Mouse (Mus musculus) A20 (cell line): ENCODE measurements around the gene Tmem136.

ENCODE experiments used
- DNase-seq: peaks from one replicate; pipeline ENCODE4 v3.0.0-alpha.2; 2011; ENCODE audit warnings: low read depth, low spot score

Gene Tmem136

DNA sequence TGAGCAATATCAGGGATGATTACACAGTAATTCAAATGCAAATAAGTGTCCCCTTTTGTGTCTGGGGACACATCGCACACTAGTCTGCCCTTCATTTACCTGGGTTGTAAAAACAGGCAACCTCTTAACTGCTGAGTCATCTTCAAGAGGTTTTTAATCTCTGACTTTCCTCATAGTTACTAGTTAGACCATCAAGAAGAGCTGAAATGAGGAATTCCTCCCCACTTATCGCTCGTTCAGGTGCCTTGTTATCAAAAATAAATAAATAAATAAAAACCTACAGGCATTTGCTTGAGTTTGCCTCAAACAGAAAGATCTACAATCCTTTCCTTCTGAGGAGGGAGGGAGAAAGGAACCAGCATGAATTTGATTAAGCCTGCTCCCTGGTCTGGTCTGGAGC, 7.6 kb downstream of the Tmem136 start:
- no peak for DNase-seq

DNA sequence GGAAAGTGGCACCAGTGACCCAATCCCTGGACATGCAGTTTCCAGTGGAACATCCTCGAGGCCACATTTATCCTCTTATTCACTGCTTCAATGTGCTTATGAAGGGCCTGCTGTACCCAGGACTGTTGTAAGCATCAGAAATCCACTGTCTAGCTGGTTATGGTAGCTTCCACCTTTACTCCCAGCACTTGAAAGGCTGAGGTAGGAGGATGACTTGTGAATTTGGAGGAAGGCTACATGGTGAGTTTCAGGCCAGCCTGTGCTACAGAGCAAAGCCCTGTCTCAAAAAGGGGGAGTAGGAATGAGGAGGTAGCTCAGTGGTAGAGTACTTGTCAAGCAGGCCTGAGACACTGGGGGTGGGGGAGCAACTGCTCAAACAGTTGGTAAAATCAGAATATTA, 8.3 kb downstream of the Tmem136 start:
- no peak for DNase-seq

DNA sequence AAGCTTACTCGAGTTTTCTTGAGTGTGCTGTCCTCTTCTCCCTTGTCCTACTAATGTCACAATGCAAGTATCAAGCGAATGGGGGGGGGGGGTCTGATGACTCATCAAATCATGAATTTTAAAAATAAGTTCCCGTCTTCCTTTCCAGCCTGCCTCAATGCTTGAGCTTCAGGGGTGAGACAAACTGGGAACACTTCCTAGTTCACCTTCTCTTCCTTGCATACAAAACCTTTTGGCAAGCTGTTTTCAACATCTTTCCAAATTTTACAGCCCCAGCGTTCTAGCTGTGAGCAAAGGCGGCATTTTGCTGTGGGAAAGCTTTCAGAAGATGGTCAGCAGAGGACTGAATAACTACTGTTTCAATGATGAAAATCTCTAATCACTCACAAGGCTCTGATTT, 8.8 kb downstream of the Tmem136 start:
- DNase-seq: no peak

- DNase-seq: peak; percentile 42
Measured at GRCm38 (mm10) chr9:43107187-43107517, 9.2 kb downstream of the Tmem136 start, which contains the start of gene Arhgef12. Arhgef12 (minus strand) TSS chr9:43107239.

- peak; percentile 75 for DNase-seq
Measured at GRCm38 (mm10) chr9:43106426-43107186, 9.8 kb downstream of the Tmem136 start.

- peak; percentile 89 for DNase-seq
Measured at GRCm38 (mm10) chr9:43105664-43106361, 10.6 kb downstream of the Tmem136 start.

GRCm38 (mm10) chr9:43104873-43105663, 11.3 kb downstream of the Tmem136 start:
- DNase-seq: peak; percentile 71

- DNase-seq: no peak
Measured at GRCm38 (mm10) chr9:43104526-43104872, 11.9 kb downstream of the Tmem136 start.

DNA sequence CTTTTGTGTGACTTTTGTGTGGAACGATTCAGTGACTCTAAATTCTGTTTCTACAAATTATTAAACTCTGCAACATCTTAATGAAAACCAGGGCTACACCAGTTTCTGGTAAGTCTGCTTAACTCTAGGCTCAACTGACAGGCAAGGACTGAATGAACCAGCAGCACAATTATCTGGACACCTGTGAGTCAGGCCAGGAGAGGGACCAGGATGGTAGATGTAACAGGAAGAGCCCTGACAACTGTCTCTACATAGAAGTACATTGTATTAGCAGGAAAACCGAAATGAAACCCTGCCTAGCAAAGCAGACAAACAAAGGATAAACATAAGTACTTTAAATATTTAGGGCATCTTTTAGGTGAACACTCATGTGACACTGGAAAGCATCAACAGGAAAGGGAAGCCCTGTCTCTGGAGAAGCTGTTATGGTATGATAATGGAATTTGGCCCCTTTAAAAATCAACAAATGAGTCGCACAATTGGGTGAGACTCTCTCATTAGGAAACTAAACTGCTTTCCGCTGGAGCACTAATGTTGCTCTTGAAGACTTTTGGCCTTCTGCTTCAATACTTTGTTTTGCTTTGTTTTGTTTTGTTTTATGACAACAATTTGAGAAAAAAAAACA, 12.6 kb downstream of the Tmem136 start:
- DNase-seq: peak; percentile 47

DNA sequence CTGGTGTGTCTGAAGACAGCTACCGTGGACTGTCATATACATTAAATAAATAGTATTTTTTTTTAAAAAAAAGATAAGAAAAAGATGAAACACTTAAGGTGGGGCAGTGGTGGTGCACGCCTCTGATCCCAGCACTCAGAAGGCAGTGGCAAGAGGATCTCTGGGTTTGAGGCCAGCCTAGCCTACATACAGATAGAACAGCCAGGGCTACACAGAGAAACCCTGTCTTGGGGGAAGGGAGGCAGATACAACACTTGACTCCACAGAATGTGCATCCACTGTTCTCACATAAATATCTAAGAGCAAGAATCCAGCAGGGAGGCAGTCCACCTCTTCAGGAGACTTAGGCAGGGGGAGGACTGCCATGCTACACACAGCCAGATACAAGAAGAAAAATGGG, 13.4 kb downstream of the Tmem136 start:
- peak; percentile 27 for DNase-seq

- peak; percentile 53 for DNase-seq
Measured at GRCm38 (mm10) chr9:43101936-43102595, 14.3 kb downstream of the Tmem136 start.

GRCm38 (mm10) chr9:43098922-43099321, 17.4 kb downstream of the Tmem136 start:
- peak; percentile 36 for DNase-seq

GRCm38 (mm10) chr9:43097801-43098557, 18.4 kb downstream of the Tmem136 start:
- no peak for DNase-seq

- peak; percentile 77 for DNase-seq
Measured at GRCm38 (mm10) chr9:43096337-43096736, 20.0 kb downstream of the Tmem136 start.

GRCm38 (mm10) chr9:43094828-43095227, 21.5 kb downstream of the Tmem136 start:
- DNase-seq: no peak

GRCm38 (mm10) chr9:43093803-43094202, 22.6 kb downstream of the Tmem136 start:
- DNase-seq: no peak

GRCm38 (mm10) chr9:43085686-43086285, 30.6 kb downstream of the Tmem136 start:
- DNase-seq: no peak

DNA sequence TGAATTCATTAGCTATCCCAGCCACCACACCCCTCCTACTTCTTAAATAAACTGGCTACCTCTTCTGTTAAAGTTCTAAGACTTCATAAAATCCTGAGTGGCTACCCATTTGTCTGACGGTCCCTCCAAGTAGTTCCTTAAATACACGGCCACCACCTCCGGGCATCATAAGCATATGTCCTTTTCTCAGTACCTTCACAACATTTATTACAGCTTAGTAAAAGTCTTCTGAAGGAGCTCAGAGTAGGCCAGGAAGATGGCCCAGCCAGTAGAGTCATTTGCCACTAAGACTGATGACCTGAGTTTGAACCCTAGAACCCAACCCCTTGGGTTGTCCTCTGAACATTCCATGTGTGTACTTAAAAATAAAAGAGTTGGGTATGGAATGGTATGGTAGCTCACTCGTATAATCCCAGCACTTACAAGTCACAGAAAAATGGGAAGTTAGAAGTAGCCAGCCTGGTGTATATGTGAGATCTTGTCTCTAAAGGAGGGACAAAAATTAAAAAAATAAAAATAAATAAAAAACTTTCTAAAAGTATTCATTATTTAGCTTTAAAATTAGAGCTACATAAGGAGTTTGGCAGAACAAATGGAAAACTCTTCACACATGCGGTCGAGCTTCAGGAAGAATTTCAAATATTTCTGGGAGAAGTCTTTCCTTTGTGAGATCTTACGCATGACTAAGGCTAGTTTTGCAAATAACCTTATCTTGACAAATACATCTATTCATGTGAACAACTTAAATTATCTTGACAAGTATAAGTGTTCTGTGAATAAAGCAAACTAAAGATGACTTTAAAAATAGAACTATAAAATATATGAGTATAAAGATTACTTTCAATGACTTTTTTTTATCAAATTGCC, 31.6 kb downstream of the Tmem136 start:
- no peak for DNase-seq

GRCm38 (mm10) chr9:43083441-43084055, 32.8 kb downstream of the Tmem136 start:
- peak; percentile 56 for DNase-seq
